Mouse (Mus musculus): ENCODE results near the gene Hs1bp3. TPM values are rescaled to one million over a fixed set of nuclear protein-coding genes. Genes with fewer than 3 reads are reported as not detected.
A peak's percentile ranks its signal among the peaks of the same experiment; 100 is the strongest.

Hs1bp3 gene
- total and polyA plus RNA-seq, 2 experiments from 2014 or later, result 5.8 to 7.0 TPM

GRCm38 (mm10) chr12:8296154-8296553, 17.1 kb upstream of the Hs1bp3 start:
- no peak for TF ChIP-seq CTCF (IDR thresholded peaks at IDR 0.05; ENCODE audit: low read depth)
- Histone ChIP-seq H3K4me2 (ENCODE audit: low read depth) (no peak overlapping the region), H3K9me3 (ENCODE audit: low read length) (no peaks in the 10 kb centered on the region), H3K9ac (no peak overlapping the region), H3K4me1 (ENCODE audit: insufficient read depth) (no peaks in the 10 kb centered on the region), H3K4me3 (ENCODE audit: low read depth, low read length) (no peak overlapping the region), H3K27ac (ENCODE audit: low read depth, low read length) (no peak overlapping the region), H3K27me3 (ENCODE audit: insufficient read depth, low read length) (peaks cover 56% of the 10 kb centered on the region), H3K36me3 (ENCODE audit: insufficient read depth) (no peaks in the 10 kb centered on the region)
- DNase-seq (no peak), ATAC-seq (no peak)
- WGBS, result 87% methylated on average over 2 of the region's 2 CpGs

GRCm38 (mm10) chr12:8297586-8298214, 15.5 kb upstream of the Hs1bp3 start:
- Histone ChIP-seq H3K27ac (ENCODE audit: low read depth, low read length) (no peak overlapping the region), H3K27me3 (ENCODE audit: insufficient read depth, low read length) (peaks cover 67% of the 10 kb centered on the region), H3K36me3 (ENCODE audit: insufficient read depth) (no peaks in the 10 kb centered on the region), H3K9me3 (ENCODE audit: low read length) (no peaks in the 10 kb centered on the region), H3K4me3 (ENCODE audit: low read depth, low read length) (peak overlapping the region; percentile 34), H3K9ac (no peak overlapping the region), H3K4me1 (ENCODE audit: insufficient read depth) (no peaks in the 10 kb centered on the region), H3K4me2 (ENCODE audit: low read depth) (peak overlapping the region; percentile 48)
- DNase-seq (peak; percentile 40), ATAC-seq (peak; percentile 23)
- 8% methylated on average over 34 of the region's 34 CpGs for WGBS
- no peak for TF ChIP-seq CTCF (IDR thresholded peaks at IDR 0.05; ENCODE audit: low read depth)

- Histone ChIP-seq H3K9me3 (ENCODE audit: low read length) (no peaks in the 10 kb centered on the region), H3K9ac (no peak overlapping the region), H3K36me3 (ENCODE audit: insufficient read depth) (no peaks in the 10 kb centered on the region), H3K27ac (ENCODE audit: low read depth, low read length) (no peak overlapping the region), H3K27me3 (ENCODE audit: insufficient read depth, low read length) (peaks cover 76% of the 10 kb centered on the region), H3K4me3 (ENCODE audit: low read depth, low read length) (peak overlapping the region; percentile 34), H3K4me1 (ENCODE audit: insufficient read depth) (no peaks in the 10 kb centered on the region), H3K4me2 (ENCODE audit: low read depth) (peak overlapping the region; percentile 48)
- no peak for TF ChIP-seq CTCF (IDR thresholded peaks at IDR 0.05; ENCODE audit: low read depth)
- ATAC-seq (no peak), DNase-seq (no peak)
- 6% methylated on average over 71 of the region's 85 CpGs for WGBS
These were observed 14.7 kb upstream of the Hs1bp3 start for GRCm38 (mm10) chr12:8298361-8299142.

- ATAC-seq, result no peak
- H3K9me3 ChIP-seq (ENCODE audit: low read length), result no peaks in the 10 kb centered on the region
- H3K36me3 ChIP-seq (ENCODE audit: insufficient read depth), result no peaks in the 10 kb centered on the region
- H3K4me2 ChIP-seq (ENCODE audit: low read depth), result no peak overlapping the region
- peaks cover 82% of the 10 kb centered on the region for H3K27me3 ChIP-seq (ENCODE audit: insufficient read depth, low read length)
- TF ChIP-seq CTCF (IDR thresholded peaks at IDR 0.05; ENCODE audit: low read depth), result no peak
- no peak overlapping the region for H3K27ac ChIP-seq (ENCODE audit: low read depth, low read length)
- no peak overlapping the region for H3K4me3 ChIP-seq (ENCODE audit: low read depth, low read length)
- WGBS, result 4% methylated on average over 34 of the region's 34 CpGs
- no peak overlapping the region for H3K9ac ChIP-seq
- peak; percentile 62 for DNase-seq
- no peaks in the 10 kb centered on the region for H3K4me1 ChIP-seq (ENCODE audit: insufficient read depth)
These were observed 13.8 kb upstream of the Hs1bp3 start for GRCm38 (mm10) chr12:8299143-8300110.

GRCm38 (mm10) chr12:8300111-8300480, 13.1 kb upstream of the Hs1bp3 start:
- H3K4me3 ChIP-seq (ENCODE audit: low read depth, low read length), result no peak overlapping the region
- H3K27ac ChIP-seq (ENCODE audit: low read depth, low read length), result no peak overlapping the region
- H3K4me1 ChIP-seq (ENCODE audit: insufficient read depth), result no peaks in the 10 kb centered on the region
- H3K9me3 ChIP-seq (ENCODE audit: low read length), result no peaks in the 10 kb centered on the region
- H3K27me3 ChIP-seq (ENCODE audit: insufficient read depth, low read length), result peaks cover 84% of the 10 kb centered on the region
- DNase-seq (peak; percentile 28), ATAC-seq (no peak)
- H3K9ac ChIP-seq, result no peak overlapping the region
- no peak for TF ChIP-seq CTCF (IDR thresholded peaks at IDR 0.05; ENCODE audit: low read depth)
- H3K36me3 ChIP-seq (ENCODE audit: insufficient read depth), result no peaks in the 10 kb centered on the region
- H3K4me2 ChIP-seq (ENCODE audit: low read depth), result no peak overlapping the region
- WGBS, result 20% methylated on average over 10 of the region's 10 CpGs

- Histone ChIP-seq H3K4me2 (ENCODE audit: low read depth) (no peak overlapping the region), H3K27me3 (ENCODE audit: insufficient read depth, low read length) (peaks cover 82% of the 10 kb centered on the region), H3K36me3 (ENCODE audit: insufficient read depth) (no peaks in the 10 kb centered on the region), H3K4me1 (ENCODE audit: insufficient read depth) (no peaks in the 10 kb centered on the region), H3K9me3 (ENCODE audit: low read length) (no peaks in the 10 kb centered on the region), H3K9ac (no peak overlapping the region), H3K27ac (ENCODE audit: low read depth, low read length) (no peak overlapping the region), H3K4me3 (ENCODE audit: low read depth, low read length) (no peak overlapping the region)
- TF ChIP-seq CTCF (IDR thresholded peaks at IDR 0.05; ENCODE audit: low read depth), result no peak
- no peak for DNase-seq
- WGBS, result 34% methylated on average over 5 of the region's 5 CpGs
- no peak for ATAC-seq
These were observed 12.7 kb upstream of the Hs1bp3 start for GRCm38 (mm10) chr12:8300521-8300920.
